Mouse (Mus musculus) liver, embryonic 11.5 days (tissue): ENCODE results near the gene Plch1. TPM values are rescaled to one million over a fixed set of nuclear protein-coding genes. Genes with fewer than 3 reads are reported as not detected.

Experiments
- ATAC-seq: fragments of 200-750 bp; cut with Nextera tagmentation; replicated peaks from 2 replicates; pipeline ENCODE4 v1.8.0; 2017; ENCODE audit warnings: moderate number of reproducible peaks, mild to moderate bottlenecking, moderate TSS enrichment, moderate library complexity; ENCODE audit not compliant: low FRiP score
- DNase-seq: peaks from one replicate; pipeline ENCODE4 v3.0.0-alpha.2; 2017; ENCODE audit warnings: low spot score
- H3K27ac ChIP-seq: fragments of 300-500 bp; sonication (generic); 2 replicates; pipeline ENCODE4 v1.5.1; 2014; ENCODE audit warnings: mild to moderate bottlenecking, low read depth, low read length, control low read depth
- H3K27me3 ChIP-seq: fragments of 300-500 bp; sonication (generic); replicated peaks from 2 replicates; pipeline ENCODE4 v1.6.1; 2014; ENCODE audit warnings: low read length, mixed read lengths; ENCODE audit not compliant: control insufficient read depth, insufficient read depth
- H3K36me3 ChIP-seq: fragments of 300-500 bp; sonication (generic); 2 replicates; pipeline ENCODE4 v1.6.1; 2014; ENCODE audit warnings: mild to moderate bottlenecking, low read length, moderate library complexity, mixed read lengths; ENCODE audit not compliant: control insufficient read depth, insufficient read depth
- H3K4me1 ChIP-seq: fragments of 300-500 bp; sonication (generic); replicated peaks from 2 replicates; pipeline ENCODE4 v1.6.1; 2014; ENCODE audit warnings: low read length, mixed read lengths; ENCODE audit not compliant: control insufficient read depth, insufficient read depth
- H3K4me2 ChIP-seq: fragments of 300-500 bp; sonication (generic); 2 replicates; pipeline ENCODE4 v1.6.1; 2014; ENCODE audit warnings: mild to moderate bottlenecking, control low read depth, moderate library complexity
- H3K4me3 ChIP-seq: fragments of 300-500 bp; sonication (generic); 2 replicates; pipeline ENCODE4 v1.5.1; 2014; ENCODE audit warnings: low read depth, low read length, control low read depth
- H3K9ac ChIP-seq: fragments of 300-500 bp; sonication (generic); 2 replicates; pipeline ENCODE4 v1.6.1; 2014; ENCODE audit warnings: low read depth, low read length, control low read depth
- H3K9me3 ChIP-seq: fragments of 300-500 bp; sonication (generic); 2 replicates; pipeline ENCODE4 v1.6.1; 2016; ENCODE audit warnings: low read length, inconsistent platforms, mixed read lengths; ENCODE audit not compliant: control insufficient read depth
- WGBS: fragments of 180-500 bp; shearing (Covaris S2); extraction: QIAGEN DNeasy Blood & Tissue Kit; methylation state at CpG from one replicate; pipeline ENCODE4 v1.1.7; 2014; 5-methylcytosine and 5-hydroxymethylcytosine counted together
- polyA plus RNA-seq: library from polyadenylated mRNA; unstranded; fragments of >200 nt; fragmentation: Nextera tagmentation; extraction: Ambion mirVana; gene quantifications from 2 replicates; pipeline ENCODE4 v1.2.1, GENCODE M21; 2014

Gene Plch1
- polyA plus RNA-seq, 1 experiment from 2014 or later = 0.74 TPM

- Histone ChIP-seq H3K27ac (no peak overlapping the region), H3K36me3 (no peaks in the 10 kb centered on the region), H3K9ac (no peak overlapping the region), H3K9me3 (no peaks in the 10 kb centered on the region), H3K4me2 (peak overlapping the region; percentile 94), H3K4me1 (no peaks in the 10 kb centered on the region; the same call in 1 of the 2 replicates), H3K4me3 (peak overlapping the region; percentile 20; the same call in 1 of the 2 replicates), H3K27me3 (peaks cover 13% of the 10 kb centered on the region)
- 5% methylated on average over 12 of the region's 12 CpGs for WGBS
- no peak for ATAC-seq
- no peak for DNase-seq
These were observed 824 bp upstream of the Plch1 start for GRCm38 (mm10) chr3:63900021-63900571.

- Histone ChIP-seq H3K9me3 (no peaks in the 10 kb centered on the region), H3K4me1 (no peaks in the 10 kb centered on the region; the same call in 1 of the 2 replicates), H3K36me3 (no peaks in the 10 kb centered on the region), H3K4me2 (peak overlapping the region; percentile 94), H3K27me3 (peaks cover 13% of the 10 kb centered on the region), H3K9ac (0 out of 2 replicates have a peak overlapping the region, but pooled peaks have one; percentile 25), H3K4me3 (peak overlapping the region; percentile 61), H3K27ac (no peak overlapping the region)
- ATAC-seq (peak; percentile 72), DNase-seq (peak; percentile 64)
- WGBS = under 1% methylated on average over 41 of the region's 41 CpGs
These were observed 527 bp downstream of the Plch1 start for GRCm38 (mm10) chr3:63898581-63899308.

GRCm38 (mm10) chr3:63897177-63897576 is 2.1 kb downstream of the Plch1 start:
- H3K27ac ChIP-seq = no peak overlapping the region
- H3K4me2 ChIP-seq = no peak overlapping the region
- H3K4me3 ChIP-seq = no peak overlapping the region
- no peaks in the 10 kb centered on the region for H3K9me3 ChIP-seq
- DNase-seq = no peak
- H3K4me1 ChIP-seq = no peaks in the 10 kb centered on the region; the same call in 1 of the 2 replicates
- H3K27me3 ChIP-seq = peaks cover 13% of the 10 kb centered on the region
- no peak for ATAC-seq
- no peaks in the 10 kb centered on the region for H3K36me3 ChIP-seq
- WGBS = 41% methylated on average over 1 of the region's 1 CpGs
- H3K9ac ChIP-seq = no peak overlapping the region

GRCm38 (mm10) chr3:63896303-63896702 is 3.0 kb downstream of the Plch1 start:
- peaks cover 13% of the 10 kb centered on the region for H3K27me3 ChIP-seq
- no peak overlapping the region for H3K9ac ChIP-seq
- no peak overlapping the region for H3K27ac ChIP-seq
- H3K4me3 ChIP-seq = no peak overlapping the region
- H3K4me1 ChIP-seq = no peaks in the 10 kb centered on the region; the same call in 1 of the 2 replicates
- H3K9me3 ChIP-seq = no peaks in the 10 kb centered on the region
- no peaks in the 10 kb centered on the region for H3K36me3 ChIP-seq
- 83% methylated on average over 4 of the region's 4 CpGs for WGBS
- DNase-seq = no peak
- no peak for ATAC-seq
- no peak overlapping the region for H3K4me2 ChIP-seq

- H3K9me3 ChIP-seq = no peaks in the 10 kb centered on the region
- ATAC-seq (no peak), DNase-seq (no peak)
- H3K27me3 ChIP-seq = peaks cover 13% of the 10 kb centered on the region
- H3K9ac ChIP-seq = no peak overlapping the region
- H3K4me3 ChIP-seq = no peak overlapping the region
- WGBS = 66% methylated on average over 2 of the region's 2 CpGs
- H3K4me2 ChIP-seq = no peak overlapping the region
- no peaks in the 10 kb centered on the region for H3K36me3 ChIP-seq
- H3K27ac ChIP-seq = no peak overlapping the region
- H3K4me1 ChIP-seq = no peaks in the 10 kb centered on the region; the same call in 1 of the 2 replicates
These were observed 3.5 kb downstream of the Plch1 start for GRCm38 (mm10) chr3:63895786-63896185.

- H3K4me2 ChIP-seq = no peak overlapping the region
- H3K4me3 ChIP-seq = no peak overlapping the region
- ATAC-seq (no peak), DNase-seq (no peak)
- no peaks in the 10 kb centered on the region for H3K36me3 ChIP-seq
- H3K4me1 ChIP-seq = no peaks in the 10 kb centered on the region
- H3K27me3 ChIP-seq = peaks cover under 1% of the 10 kb centered on the region; the same call in 1 of the 2 replicates
- H3K9me3 ChIP-seq = no peaks in the 10 kb centered on the region
- H3K9ac ChIP-seq = no peak overlapping the region
- 44% methylated on average over 7 of the region's 7 CpGs for WGBS
- H3K27ac ChIP-seq = no peak overlapping the region
These were observed 5.6 kb downstream of the Plch1 start for GRCm38 (mm10) chr3:63893677-63894076.

GRCm38 (mm10) chr3:63892154-63892553 is 7.1 kb downstream of the Plch1 start:
- ATAC-seq = no peak
- H3K27me3 ChIP-seq = no peaks in the 10 kb centered on the region
- no peaks in the 10 kb centered on the region for H3K4me1 ChIP-seq
- no peak overlapping the region for H3K27ac ChIP-seq
- H3K4me2 ChIP-seq = no peak overlapping the region
- DNase-seq = no peak
- H3K9me3 ChIP-seq = no peaks in the 10 kb centered on the region
- H3K9ac ChIP-seq = no peak overlapping the region
- no peaks in the 10 kb centered on the region for H3K36me3 ChIP-seq
- 59% methylated on average over 3 of the region's 3 CpGs for WGBS
- H3K4me3 ChIP-seq = no peak overlapping the region

GRCm38 (mm10) chr3:63881065-63881464 is 18.2 kb downstream of the Plch1 start:
- ATAC-seq = no peak
- H3K27me3 ChIP-seq = no peaks in the 10 kb centered on the region
- H3K36me3 ChIP-seq = no peaks in the 10 kb centered on the region
- no peak overlapping the region for H3K9ac ChIP-seq
- no peak overlapping the region for H3K4me2 ChIP-seq
- H3K4me3 ChIP-seq = no peak overlapping the region
- 87% methylated on average over 2 of the region's 2 CpGs for WGBS
- no peak overlapping the region for H3K27ac ChIP-seq
- H3K9me3 ChIP-seq = no peaks in the 10 kb centered on the region
- H3K4me1 ChIP-seq = no peaks in the 10 kb centered on the region
- no peak for DNase-seq
